Mouse (Mus musculus): ENCODE data around the gene Satb2. TPM values are rescaled to one million over a fixed set of nuclear protein-coding genes. Genes with fewer than 3 reads are reported as not detected.

Gene Satb2
- total and polyA plus RNA-seq, 3 experiments = 2.0 to 3.9 (median 2.1) TPM

GRCm38 (mm10) chr1:56845523-56846118 is 132.8 kb downstream of the Satb2 start:
- in situ Hi-C loops (cut with MboI; ENCODE audit: low pct_ligation_motif_present, low pct_unique_long_range_greater_than_20kb, low sequenced_read_pairs) = no loop called here
- H3K79me2 ChIP-seq (replicated peaks; ENCODE audit: control insufficient read depth, extremely low read depth, insufficient read depth, poor library complexity, severe bottlenecking) = no peaks in the 10 kb centered on the region
- H3K36me3 ChIP-seq (replicated peaks in 1 of 2; ENCODE audit: control insufficient read depth in 1 of 2, insufficient read depth in 1 of 2, low read length in 1 of 2) = peaks cover 15 to 47% of the 10 kb centered on the region in 2 experiments
- no peak for DNase-seq (ENCODE audit: extremely low read depth)
- H3K4me3 ChIP-seq (replicated peaks in 1 of 3; ENCODE audit: low read depth in 2 of 3, low read length in 2 of 3, poor library complexity in 1 of 3) = no peak overlapping the region
- H3K27ac ChIP-seq (ENCODE audit: insufficient read depth, low read depth) = no peak overlapping the region
- H3K4me2 ChIP-seq (ENCODE audit: insufficient read depth, low read depth, poor library complexity, severe bottlenecking) = no peak overlapping the region
- dilution Hi-C loops (cut with MboI; ENCODE audit: extremely low pct_ligation_motif_present, extremely low pct_unique_long_range_greater_than_20kb, low sequenced_read_pairs) = no loop called here
- H3K27me3 ChIP-seq (replicated peaks) = no peaks in the 10 kb centered on the region
- H3K9ac ChIP-seq (ENCODE audit: insufficient read depth, low read depth) = no peak overlapping the region
- H3K4me1 ChIP-seq (ENCODE audit: control insufficient read depth in 1 of 2, insufficient read depth in 2 of 2) = peaks cover 5 to 27% of the 10 kb centered on the region in 2 experiments
- no peaks in the 10 kb centered on the region for H3K9me3 ChIP-seq (replicated peaks; ENCODE audit: low read length)
- TF ChIP-seq GABPA (IDR thresholded peaks at IDR 0.05; ENCODE audit: insufficient replicate concordance, low read depth, low read length) (no peak), CTCF (conservative IDR thresholded peaks at IDR 0.05 in 1 of 2, IDR thresholded peaks at IDR 0.05 in 1 of 2; ENCODE audit: low read depth in 2 of 2, low read length in 2 of 2) (no peak), USF1 (IDR thresholded peaks at IDR 0.05; ENCODE audit: low read depth, low read length) (no peak), IRF4 (IDR thresholded peaks at IDR 0.05; ENCODE audit: low read depth, low read length) (no peak), CHD2 (IDR thresholded peaks at IDR 0.05; ENCODE audit: low read length) (no peak), MXI1 (IDR thresholded peaks at IDR 0.05; ENCODE audit: low read depth, low read length) (no peak), POLR2AphosphoS2 (IDR thresholded peaks at IDR 0.05; ENCODE audit: low read depth, low read length) (no peak), MAFK (IDR thresholded peaks at IDR 0.05; ENCODE audit: insufficient replicate concordance, low read length) (no peak), MAZ (IDR thresholded peaks at IDR 0.05; ENCODE audit: low read depth, low read length) (no peak), MYC (IDR thresholded peaks at IDR 0.05; ENCODE audit: low read depth, low read length) (no peak), EP300 (IDR thresholded peaks at IDR 0.05; ENCODE audit: low read length) (no peak)

GRCm38 (mm10) chr1:56844551-56845330 is 133.7 kb downstream of the Satb2 start:
- no peak overlapping the region for H3K9ac ChIP-seq (ENCODE audit: insufficient read depth, low read depth)
- in situ Hi-C loops (cut with MboI; ENCODE audit: low pct_ligation_motif_present, low pct_unique_long_range_greater_than_20kb, low sequenced_read_pairs) = no loop called here
- H3K36me3 ChIP-seq (replicated peaks in 1 of 2; ENCODE audit: control insufficient read depth in 1 of 2, insufficient read depth in 1 of 2, low read length in 1 of 2) = peaks cover 10 to 42% of the 10 kb centered on the region in 2 experiments
- H3K4me1 ChIP-seq (ENCODE audit: control insufficient read depth in 1 of 2, insufficient read depth in 2 of 2) = peaks cover 5 to 27% of the 10 kb centered on the region in 2 experiments
- no peaks in the 10 kb centered on the region for H3K27me3 ChIP-seq (replicated peaks)
- no peaks in the 10 kb centered on the region for H3K9me3 ChIP-seq (replicated peaks; ENCODE audit: low read length)
- peak overlapping the region; percentile 24; the same call in 1 of the 2 replicates for H3K4me2 ChIP-seq (ENCODE audit: insufficient read depth, low read depth, poor library complexity, severe bottlenecking)
- dilution Hi-C loops (cut with MboI; ENCODE audit: extremely low pct_ligation_motif_present, extremely low pct_unique_long_range_greater_than_20kb, low sequenced_read_pairs) = no loop called here
- DNase-seq (ENCODE audit: extremely low read depth) = peak; percentile 17
- H3K79me2 ChIP-seq (replicated peaks; ENCODE audit: control insufficient read depth, extremely low read depth, insufficient read depth, poor library complexity, severe bottlenecking) = no peaks in the 10 kb centered on the region
- TF ChIP-seq EP300 (IDR thresholded peaks at IDR 0.05; ENCODE audit: low read length) (0 out of 2 replicates have a peak, but pooled peaks have one; percentile 39), BHLHE40 (IDR thresholded peaks at IDR 0.05; ENCODE audit: low read depth, low read length) (0 out of 2 replicates have a peak, but pooled peaks have one; percentile 42), MYC (IDR thresholded peaks at IDR 0.05; ENCODE audit: low read depth, low read length) (0 out of 2 replicates have a peak, but pooled peaks have one; percentile 22), TCF12 (IDR thresholded peaks at IDR 0.05; ENCODE audit: low read depth, low read length) (0 out of 2 replicates have a peak, but pooled peaks have one; percentile 22), KAT2A (IDR thresholded peaks at IDR 0.05; ENCODE audit: insufficient replicate concordance, low read length) (no peak), GABPA (IDR thresholded peaks at IDR 0.05; ENCODE audit: insufficient replicate concordance, low read depth, low read length) (no peak), IRF4 (IDR thresholded peaks at IDR 0.05; ENCODE audit: low read depth, low read length) (peak; percentile 69)
- no peak overlapping the region for H3K27ac ChIP-seq (ENCODE audit: insufficient read depth, low read depth)
- no peak overlapping the region for H3K4me3 ChIP-seq (replicated peaks in 1 of 3; ENCODE audit: low read depth in 2 of 3, low read length in 2 of 3, poor library complexity in 1 of 3)

Data from CH12.LX (cell line).